Mouse (Mus musculus) hindbrain, embryonic 13.5 days (tissue): Measurements from ENCODE around the gene Meis1. TPM values are rescaled to one million over a fixed set of nuclear protein-coding genes. Genes with fewer than 3 reads are reported as not detected.

Source experiments
- ATAC-seq: fragments of 200-750 bp; cut with Nextera tagmentation; 2 replicates; pipeline ENCODE4 v1.8.0; 2017; ENCODE audit warnings: moderate TSS enrichment; ENCODE audit not compliant: low FRiP score
- H3K27ac ChIP-seq: fragments of 300-500 bp; sonication (generic); 2 replicates; pipeline ENCODE4 v1.5.1; 2015; ENCODE audit warnings: inconsistent platforms, mild to moderate bottlenecking, moderate library complexity
- H3K27me3 ChIP-seq: fragments of 300-500 bp; sonication (generic); 2 replicates; pipeline ENCODE4 v1.6.1; 2015; ENCODE audit warnings: mild to moderate bottlenecking, inconsistent platforms
- H3K36me3 ChIP-seq: fragments of 300-500 bp; sonication (generic); 2 replicates; pipeline ENCODE4 v1.6.1; 2015; ENCODE audit warnings: mild to moderate bottlenecking, inconsistent platforms
- H3K4me1 ChIP-seq: fragments of 300-500 bp; sonication (generic); replicated peaks from 2 replicates; pipeline ENCODE4 v1.6.1; 2015; ENCODE audit warnings: inconsistent platforms
- H3K4me2 ChIP-seq: fragments of 300-500 bp; sonication (generic); 2 replicates; pipeline ENCODE4 v1.6.1; 2015; ENCODE audit warnings: inconsistent platforms, mild to moderate bottlenecking, moderate library complexity
- H3K4me3 ChIP-seq: fragments of 300-500 bp; sonication (generic); 2 replicates; pipeline ENCODE4 v1.5.1; 2015; ENCODE audit warnings: mild to moderate bottlenecking, inconsistent platforms
- H3K9ac ChIP-seq: fragments of 300-500 bp; sonication (generic); 2 replicates; pipeline ENCODE4 v1.6.1; 2015; ENCODE audit warnings: mild to moderate bottlenecking, inconsistent platforms
- H3K9me3 ChIP-seq: fragments of 300-500 bp; sonication (generic); 2 replicates; pipeline ENCODE4 v1.6.1; 2016; ENCODE audit warnings: inconsistent platforms
- WGBS: fragments of 180-500 bp; shearing (Covaris S2); methylation state at CpG from one replicate; pipeline ENCODE4 v1.1.7; 2015; 5-methylcytosine and 5-hydroxymethylcytosine counted together
- polyA plus RNA-seq: library from polyadenylated mRNA; unstranded; fragments of >200 nt; fragmentation: Nextera tagmentation; extraction: Ambion mirVana; gene quantifications from 2 replicates; pipeline ENCODE4 v1.2.1, GENCODE M21; 2015

Meis1 gene
- polyA plus RNA-seq, 1 experiment from 2014 or later: 212 TPM

DNA sequence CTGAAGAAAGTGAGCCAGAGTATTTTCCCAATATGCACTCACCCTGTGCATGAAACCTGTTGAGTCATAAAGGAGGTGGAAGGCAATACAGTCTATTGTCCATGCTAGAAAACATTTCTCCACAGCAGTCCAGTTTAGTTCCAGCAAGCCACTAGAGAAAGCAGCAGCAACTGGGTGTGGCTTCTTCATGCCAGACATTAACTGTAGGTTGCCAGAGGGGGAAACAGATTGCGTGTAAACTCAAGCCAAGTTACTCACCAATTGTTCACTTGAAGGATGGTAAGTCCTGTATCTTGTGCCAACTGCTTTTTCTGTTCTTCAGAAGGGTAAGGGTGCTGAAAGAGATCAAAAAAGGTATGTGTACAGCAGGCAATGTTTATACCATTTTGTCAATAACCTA lies 113.4 kb downstream of the Meis1 start:
- H3K4me1 ChIP-seq: 0 out of 2 replicates have a peak, but pooled peaks cover 7% of the 10 kb centered on the region
- 90% methylated on average over 1 of the region's 1 CpGs for WGBS

GRCm38 (mm10) chr11:18904880-18905279 lies 113.9 kb downstream of the Meis1 start:
- Histone ChIP-seq H3K9me3 (no peaks in the 10 kb centered on the region), H3K4me3 (no peak overlapping the region), H3K27ac (no peak overlapping the region), H3K9ac (no peak overlapping the region), H3K36me3 (peaks cover 13% of the 10 kb centered on the region), H3K4me2 (no peak overlapping the region), H3K4me1 (0 out of 2 replicates have a peak, but pooled peaks cover 4% of the 10 kb centered on the region), H3K27me3 (no peaks in the 10 kb centered on the region)
- no peak for ATAC-seq
- WGBS: 78% methylated on average over 1 of the region's 1 CpGs

More for the DNA sequence above, 113.4 kb downstream of the Meis1 start:
- Histone ChIP-seq H3K27ac (no peak overlapping the region), H3K4me3 (no peak overlapping the region), H3K9me3 (no peaks in the 10 kb centered on the region), H3K9ac (no peak overlapping the region), H3K27me3 (no peaks in the 10 kb centered on the region), H3K36me3 (peaks cover 13% of the 10 kb centered on the region), H3K4me2 (no peak overlapping the region)
- ATAC-seq: no peak

DNA sequence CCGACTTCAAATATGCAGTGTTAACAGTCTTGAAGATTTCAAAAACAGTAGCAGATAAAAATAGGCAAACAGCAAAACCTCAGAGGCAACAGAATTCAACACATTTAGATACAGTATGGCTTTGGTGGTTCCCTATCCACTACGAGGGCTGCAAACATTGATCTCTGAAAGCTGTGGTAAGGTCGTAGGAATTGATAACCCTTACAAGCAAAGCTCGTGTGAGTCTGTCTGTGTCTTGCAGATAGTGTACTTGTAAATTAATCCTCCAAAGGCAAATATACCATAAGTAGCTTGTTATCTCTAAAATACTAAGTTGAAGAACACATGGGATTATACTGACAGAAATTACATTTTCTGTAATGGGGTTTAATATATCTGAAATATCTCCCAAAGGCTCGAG lies 114.5 kb downstream of the Meis1 start:
- Histone ChIP-seq H3K27me3 (no peaks in the 10 kb centered on the region), H3K27ac (no peak overlapping the region), H3K9me3 (no peaks in the 10 kb centered on the region), H3K4me2 (no peak overlapping the region), H3K36me3 (peaks cover 13% of the 10 kb centered on the region), H3K4me1 (peaks cover 7% of the 10 kb centered on the region; the same call in 1 of the 2 replicates), H3K4me3 (no peak overlapping the region), H3K9ac (no peak overlapping the region)
- WGBS: 89% methylated on average over 5 of the region's 5 CpGs
- no peak for ATAC-seq

- Histone ChIP-seq H3K27ac (no peak overlapping the region), H3K36me3 (peaks cover 12% of the 10 kb centered on the region), H3K9me3 (no peaks in the 10 kb centered on the region), H3K4me1 (peaks cover 20% of the 10 kb centered on the region), H3K27me3 (no peaks in the 10 kb centered on the region), H3K9ac (no peak overlapping the region), H3K4me2 (no peak overlapping the region), H3K4me3 (no peak overlapping the region)
- no peak for ATAC-seq
- 65% methylated on average over 2 of the region's 2 CpGs for WGBS
Measured at GRCm38 (mm10) chr11:18900489-18900888, 118.3 kb downstream of the Meis1 start.

- WGBS: 71% methylated on average over 4 of the region's 4 CpGs
- no peaks in the 10 kb centered on the region for H3K9me3 ChIP-seq
- no peak overlapping the region for H3K4me2 ChIP-seq
- no peak for ATAC-seq
- H3K4me3 ChIP-seq: no peak overlapping the region
- no peaks in the 10 kb centered on the region for H3K27me3 ChIP-seq
- no peak overlapping the region; the same call in 1 of the 2 replicates for H3K27ac ChIP-seq
- H3K9ac ChIP-seq: no peak overlapping the region
- H3K36me3 ChIP-seq: peaks cover 4% of the 10 kb centered on the region
- peaks cover 20% of the 10 kb centered on the region for H3K4me1 ChIP-seq
Measured at GRCm38 (mm10) chr11:18898862-18899261, 119.9 kb downstream of the Meis1 start.

GRCm38 (mm10) chr11:18897921-18898646 lies 120.7 kb downstream of the Meis1 start:
- no peak for ATAC-seq
- H3K9ac ChIP-seq: no peak overlapping the region
- no peaks in the 10 kb centered on the region for H3K9me3 ChIP-seq
- WGBS: 48% methylated on average over 7 of the region's 7 CpGs
- H3K4me2 ChIP-seq: no peak overlapping the region
- H3K4me1 ChIP-seq: peaks cover 20% of the 10 kb centered on the region
- H3K36me3 ChIP-seq: no peaks in the 10 kb centered on the region
- peak overlapping the region; percentile 62 for H3K27ac ChIP-seq
- H3K27me3 ChIP-seq: no peaks in the 10 kb centered on the region
- H3K4me3 ChIP-seq: no peak overlapping the region

DNA sequence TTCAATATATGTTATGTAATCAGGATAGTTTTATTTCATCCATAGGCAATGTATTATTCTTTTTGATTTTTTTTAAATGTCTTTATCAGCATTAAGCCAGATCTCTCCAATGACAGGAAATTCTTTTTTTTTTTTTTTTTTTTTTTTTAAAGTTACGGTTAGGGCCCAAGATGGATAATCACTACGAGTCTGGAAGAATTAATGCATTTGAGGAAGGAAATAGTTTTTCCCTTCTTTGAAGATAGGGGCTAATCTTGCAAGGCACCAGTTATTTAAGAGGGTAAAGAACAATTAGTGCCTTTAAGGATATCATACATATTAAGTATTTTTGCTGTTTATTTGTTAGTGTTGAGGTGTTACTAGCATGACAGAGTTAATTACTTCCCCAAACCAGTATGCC lies 121.5 kb downstream of the Meis1 start:
- ATAC-seq: no peak
- Histone ChIP-seq H3K27me3 (no peaks in the 10 kb centered on the region), H3K27ac (no peak overlapping the region), H3K4me1 (peaks cover 20% of the 10 kb centered on the region), H3K4me3 (no peak overlapping the region), H3K9ac (no peak overlapping the region), H3K4me2 (no peak overlapping the region), H3K9me3 (no peaks in the 10 kb centered on the region), H3K36me3 (no peaks in the 10 kb centered on the region)
- 85% methylated on average over 2 of the region's 2 CpGs for WGBS

- no peak for ATAC-seq
- Histone ChIP-seq H3K27me3 (no peaks in the 10 kb centered on the region), H3K4me2 (no peak overlapping the region), H3K4me3 (no peak overlapping the region), H3K4me1 (peaks cover 11% of the 10 kb centered on the region; the same call in 1 of the 2 replicates), H3K36me3 (no peaks in the 10 kb centered on the region), H3K9me3 (no peaks in the 10 kb centered on the region), H3K9ac (no peak overlapping the region), H3K27ac (no peak overlapping the region)
- 49% methylated on average over 2 of the region's 2 CpGs for WGBS
Measured at GRCm38 (mm10) chr11:18892470-18892869, 126.3 kb downstream of the Meis1 start.

DNA sequence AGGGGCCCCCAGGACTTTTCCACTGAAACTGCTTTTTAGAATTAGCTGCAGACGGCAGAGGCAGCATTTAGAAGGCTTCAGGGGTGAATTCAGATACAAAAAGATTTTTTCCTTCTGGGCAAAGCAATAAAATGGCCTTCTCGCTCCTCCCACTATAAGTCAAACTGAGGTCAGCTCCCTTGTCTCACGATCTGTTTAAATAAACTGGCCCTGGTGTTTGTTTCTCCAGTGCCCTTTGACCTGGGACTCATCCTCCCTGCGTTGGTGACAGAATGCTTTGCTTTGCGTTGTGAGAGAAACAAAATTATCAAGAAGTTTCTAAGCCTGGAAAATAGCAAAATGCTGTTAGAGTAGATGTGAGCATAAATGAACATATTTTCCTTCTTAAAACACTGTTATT lies 129.6 kb downstream of the Meis1 start:
- ATAC-seq: no peak
- Histone ChIP-seq H3K27ac (no peak overlapping the region), H3K9me3 (no peaks in the 10 kb centered on the region), H3K36me3 (no peaks in the 10 kb centered on the region), H3K9ac (no peak overlapping the region), H3K4me3 (no peak overlapping the region), H3K27me3 (no peaks in the 10 kb centered on the region), H3K4me2 (no peak overlapping the region), H3K4me1 (peaks cover 36% of the 10 kb centered on the region)
- 10% methylated on average over 5 of the region's 5 CpGs for WGBS

GRCm38 (mm10) chr11:18888651-18889050 lies 130.1 kb downstream of the Meis1 start:
- no peaks in the 10 kb centered on the region for H3K9me3 ChIP-seq
- H3K36me3 ChIP-seq: no peaks in the 10 kb centered on the region
- no peak overlapping the region for H3K27ac ChIP-seq
- H3K4me2 ChIP-seq: no peak overlapping the region
- WGBS: 55% methylated on average over 1 of the region's 1 CpGs
- no peak for ATAC-seq
- no peak overlapping the region for H3K4me3 ChIP-seq
- no peaks in the 10 kb centered on the region for H3K27me3 ChIP-seq
- peaks cover 41% of the 10 kb centered on the region for H3K4me1 ChIP-seq
- H3K9ac ChIP-seq: no peak overlapping the region

DNA sequence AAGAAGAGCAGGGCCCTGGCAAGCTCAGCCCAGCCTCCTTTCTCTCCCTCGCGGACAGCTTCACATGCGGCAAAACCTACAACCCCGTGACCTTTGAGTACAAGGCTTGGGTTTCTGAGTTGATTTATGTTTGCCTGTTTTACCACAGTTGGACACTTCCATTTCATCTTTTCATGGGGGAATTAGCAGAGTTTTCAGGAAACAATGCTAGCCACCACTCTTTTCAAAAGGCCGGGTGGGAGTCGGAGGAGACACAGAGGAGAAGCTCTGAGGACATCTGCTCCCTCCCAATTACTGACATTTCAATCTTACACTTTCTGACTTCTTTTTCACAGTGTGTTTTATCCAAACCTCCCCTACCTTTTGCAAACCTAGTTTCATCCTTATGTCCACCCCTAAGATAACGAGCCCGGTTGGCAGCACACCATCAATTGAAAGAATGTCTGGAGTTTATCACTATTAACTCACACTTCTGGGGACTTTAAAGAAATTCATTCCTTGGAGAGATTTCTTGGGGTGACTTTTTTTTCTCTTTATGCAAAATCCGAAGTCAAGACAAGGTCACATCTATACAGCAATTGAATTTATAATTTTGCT lies 133.0 kb downstream of the Meis1 start:
- Histone ChIP-seq H3K9ac (peak overlapping the region; percentile 25; the same call in 1 of the 2 replicates), H3K27me3 (no peaks in the 10 kb centered on the region), H3K36me3 (no peaks in the 10 kb centered on the region; the same call in 1 of the 2 replicates), H3K9me3 (no peaks in the 10 kb centered on the region), H3K4me2 (peak overlapping the region; percentile 13; the same call in 1 of the 2 replicates), H3K4me1 (peaks cover 67% of the 10 kb centered on the region), H3K4me3 (no peak overlapping the region), H3K27ac (peak overlapping the region; percentile 85)
- no peak for ATAC-seq
- WGBS: 11% methylated on average over 9 of the region's 9 CpGs

DNA sequence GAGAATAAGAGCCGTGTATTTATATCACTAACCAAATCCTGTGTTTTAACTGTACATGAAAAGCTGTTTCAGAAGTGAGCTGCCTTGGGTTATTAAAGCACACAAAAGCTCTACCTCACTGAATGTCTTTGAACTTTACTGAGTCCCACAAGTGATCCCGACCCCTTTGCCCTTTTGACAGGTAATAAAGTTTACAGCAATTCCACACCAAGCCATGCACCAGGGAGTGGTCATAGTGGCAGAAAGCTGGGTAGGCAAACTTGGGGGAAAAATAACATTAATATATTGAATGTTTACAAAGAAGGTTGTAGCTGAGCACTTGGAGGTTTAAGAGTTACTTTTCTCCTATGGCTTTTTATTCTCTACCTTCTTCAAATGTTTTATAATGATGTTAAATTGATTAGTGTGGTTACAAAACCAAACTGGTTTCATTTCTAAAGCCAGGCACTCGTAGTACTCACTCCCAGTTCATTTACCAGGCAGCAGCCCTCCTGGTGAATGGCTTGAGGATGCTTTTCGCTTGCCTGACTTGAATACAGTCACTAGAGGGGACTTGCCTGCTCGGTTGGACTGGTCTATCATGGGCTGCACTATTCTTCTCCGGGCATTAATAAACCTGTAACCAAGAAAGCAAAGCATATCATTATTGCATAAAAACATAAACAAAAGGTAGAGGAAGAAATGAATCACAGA lies 133.6 kb downstream of the Meis1 start:
- Histone ChIP-seq H3K27ac (peak overlapping the region; percentile 85), H3K9me3 (no peaks in the 10 kb centered on the region), H3K9ac (peak overlapping the region; percentile 25; the same call in 1 of the 2 replicates), H3K36me3 (no peaks in the 10 kb centered on the region; the same call in 1 of the 2 replicates), H3K27me3 (no peaks in the 10 kb centered on the region), H3K4me3 (no peak overlapping the region), H3K4me2 (peak overlapping the region; percentile 13; the same call in 1 of the 2 replicates), H3K4me1 (peaks cover 70% of the 10 kb centered on the region)
- ATAC-seq: no peak
- WGBS: 19% methylated on average over 6 of the region's 6 CpGs
